Mouse (Mus musculus) midbrain, embryonic 13.5 days (tissue): Measurements from ENCODE around the gene Dusp8. TPM values are rescaled to one million over a fixed set of nuclear protein-coding genes. Genes with fewer than 3 reads are reported as not detected.
A peak's percentile ranks its signal among the peaks of the same experiment; 100 is the strongest.

Experiments used
- ATAC-seq: fragments of 200-750 bp; cut with Nextera tagmentation; 2 replicates; pipeline ENCODE4 v1.8.0; 2017; ENCODE audit warnings: mild to moderate bottlenecking, moderate TSS enrichment, moderate library complexity
- H3K27ac ChIP-seq: fragments of 300-500 bp; sonication (generic); 2 replicates; pipeline ENCODE4 v1.5.1; 2015; ENCODE audit warnings: inconsistent platforms, mild to moderate bottlenecking, moderate library complexity
- H3K27me3 ChIP-seq: fragments of 300-500 bp; sonication (generic); 2 replicates; pipeline ENCODE4 v1.6.1; 2015; ENCODE audit warnings: mild to moderate bottlenecking, inconsistent platforms
- H3K36me3 ChIP-seq: fragments of 300-500 bp; sonication (generic); 2 replicates; pipeline ENCODE4 v1.6.1; 2015; ENCODE audit warnings: mild to moderate bottlenecking, inconsistent platforms
- H3K4me1 ChIP-seq: fragments of 300-500 bp; sonication (generic); replicated peaks from 2 replicates; pipeline ENCODE4 v1.6.1; 2015; ENCODE audit warnings: inconsistent platforms
- H3K4me2 ChIP-seq: fragments of 300-500 bp; sonication (generic); replicated peaks from 2 replicates; pipeline ENCODE4 v1.6.1; 2015; ENCODE audit warnings: moderate library complexity, mild to moderate bottlenecking, inconsistent platforms
- H3K4me3 ChIP-seq: fragments of 300-500 bp; sonication (generic); replicated peaks from 2 replicates; pipeline ENCODE4 v1.5.1; 2015; ENCODE audit warnings: mild to moderate bottlenecking, inconsistent platforms
- H3K9ac ChIP-seq: fragments of 300-500 bp; sonication (generic); replicated peaks from 2 replicates; pipeline ENCODE4 v1.6.1; 2015; ENCODE audit warnings: mild to moderate bottlenecking, inconsistent platforms
- H3K9me3 ChIP-seq: fragments of 300-500 bp; sonication (generic); 2 replicates; pipeline ENCODE4 v1.6.1; 2016; ENCODE audit warnings: mild to moderate bottlenecking, inconsistent platforms
- WGBS: fragments of 180-500 bp; shearing (Covaris S2); methylation state at CpG from one replicate; pipeline ENCODE4 v1.1.7; 2015; 5-methylcytosine and 5-hydroxymethylcytosine counted together
- polyA plus RNA-seq: library from polyadenylated mRNA; unstranded; fragments of >200 nt; fragmentation: Nextera tagmentation; extraction: Ambion mirVana; gene quantifications from 2 replicates; pipeline ENCODE4 v1.2.1, GENCODE M21; 2015

The Dusp8 gene
- polyA plus RNA-seq, 1 experiment from 2014 or later, result 69.1 TPM

DNA sequence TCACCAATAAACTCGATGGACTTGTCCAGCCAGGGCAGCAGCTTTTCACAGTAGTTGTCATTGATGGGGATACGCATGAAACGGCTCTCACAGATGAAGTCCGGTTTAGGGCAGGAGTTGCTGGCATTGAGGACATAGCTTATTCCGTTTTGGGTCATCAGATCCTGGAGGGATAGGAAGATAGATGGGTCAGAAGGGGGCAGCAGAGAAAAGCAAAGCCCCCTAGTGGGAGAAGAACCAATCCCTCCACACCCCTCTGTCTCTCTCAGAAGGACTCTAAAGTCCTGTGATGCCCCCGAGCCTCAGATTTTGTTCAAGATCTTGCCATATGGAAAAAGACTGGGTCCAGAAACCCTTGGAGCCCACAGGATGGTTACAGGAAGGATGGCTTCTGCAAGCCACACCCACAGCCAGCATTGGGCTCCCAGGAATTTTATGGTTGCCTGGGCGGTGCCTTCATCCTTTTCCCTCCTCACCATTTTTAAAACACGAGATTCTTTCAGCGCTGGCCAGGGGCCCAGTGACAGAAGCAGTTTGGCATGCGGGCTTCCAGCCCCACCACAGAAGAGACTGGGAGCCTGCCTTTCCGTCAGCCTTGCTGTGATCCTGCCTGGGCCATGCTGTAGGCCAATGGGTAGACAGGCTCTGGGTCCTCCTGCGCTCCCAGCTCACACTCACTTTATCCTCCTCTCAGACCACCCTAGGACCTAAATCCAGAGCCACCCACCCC lies 11.9 kb downstream of the Dusp8 start:
- Histone ChIP-seq H3K36me3 (peaks cover 91% of the 10 kb centered on the region), H3K4me1 (peaks cover 38% of the 10 kb centered on the region), H3K9me3 (no peaks in the 10 kb centered on the region), H3K27me3 (peaks cover 44% of the 10 kb centered on the region), H3K4me2 (no peak overlapping the region), H3K27ac (no peak overlapping the region), H3K9ac (no peak overlapping the region), H3K4me3 (no peak overlapping the region)
- no peak for ATAC-seq
- 36% methylated on average over 12 of the region's 12 CpGs for whole genome bisulfite sequencing

GRCm38 (mm10) chr7:142082607-142083006 lies 13.0 kb downstream of the Dusp8 start:
- Histone ChIP-seq H3K9me3 (no peaks in the 10 kb centered on the region), H3K27me3 (peaks cover 44% of the 10 kb centered on the region), H3K4me2 (0 out of 2 replicates have a peak overlapping the region, but pooled peaks have one; percentile 13), H3K4me3 (no peak overlapping the region), H3K36me3 (peaks cover 86% of the 10 kb centered on the region), H3K4me1 (peaks cover 27% of the 10 kb centered on the region), H3K27ac (no peak overlapping the region), H3K9ac (0 out of 2 replicates have a peak overlapping the region, but pooled peaks have one; percentile 28)
- 35% methylated on average over 16 of the region's 16 CpGs for WGBS
- ATAC-seq, result no peak

- Histone ChIP-seq H3K27ac (no peak overlapping the region), H3K4me3 (no peak overlapping the region), H3K27me3 (peaks cover 44% of the 10 kb centered on the region), H3K36me3 (peaks cover 82% of the 10 kb centered on the region), H3K9ac (0 out of 2 replicates have a peak overlapping the region, but pooled peaks have one; percentile 28), H3K9me3 (no peaks in the 10 kb centered on the region), H3K4me1 (peaks cover 26% of the 10 kb centered on the region), H3K4me2 (peak overlapping the region; percentile 13; the same call in 1 of the 2 replicates)
- no peak for ATAC-seq
- 14% methylated on average over 17 of the region's 38 CpGs for WGBS
Observed at GRCm38 (mm10) chr7:142082179-142082578, 13.5 kb downstream of the Dusp8 start.

DNA sequence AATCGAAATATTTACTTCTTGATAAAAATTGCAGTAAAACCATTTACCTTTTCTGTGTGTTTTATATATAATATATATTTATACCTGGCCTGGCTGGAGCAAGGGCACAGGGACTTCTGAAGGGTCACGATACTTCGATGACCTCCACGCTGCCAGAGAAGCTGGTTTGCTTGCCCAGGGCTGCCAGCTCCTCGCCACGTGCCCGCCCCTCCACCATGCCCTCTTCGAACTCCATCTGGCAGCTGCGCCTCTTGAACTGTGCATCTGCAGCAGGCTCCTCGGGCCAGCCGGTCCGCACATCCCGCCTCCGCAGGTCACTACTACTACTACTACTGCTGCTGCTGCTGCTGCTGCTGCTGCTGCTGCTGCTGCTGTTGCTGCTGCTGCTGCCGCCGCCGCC lies 13.9 kb downstream of the Dusp8 start:
- WGBS, result 39% methylated on average over 17 of the region's 17 CpGs
- no peak overlapping the region for H3K27ac ChIP-seq
- peaks cover 78% of the 10 kb centered on the region for H3K36me3 ChIP-seq
- H3K4me1 ChIP-seq, result peaks cover 26% of the 10 kb centered on the region
- H3K4me3 ChIP-seq, result no peak overlapping the region
- H3K9me3 ChIP-seq, result no peaks in the 10 kb centered on the region
- no peak overlapping the region for H3K4me2 ChIP-seq
- 0 out of 2 replicates have a peak overlapping the region, but pooled peaks have one; percentile 28 for H3K9ac ChIP-seq
- no peak for ATAC-seq
- peaks cover 44% of the 10 kb centered on the region for H3K27me3 ChIP-seq

DNA sequence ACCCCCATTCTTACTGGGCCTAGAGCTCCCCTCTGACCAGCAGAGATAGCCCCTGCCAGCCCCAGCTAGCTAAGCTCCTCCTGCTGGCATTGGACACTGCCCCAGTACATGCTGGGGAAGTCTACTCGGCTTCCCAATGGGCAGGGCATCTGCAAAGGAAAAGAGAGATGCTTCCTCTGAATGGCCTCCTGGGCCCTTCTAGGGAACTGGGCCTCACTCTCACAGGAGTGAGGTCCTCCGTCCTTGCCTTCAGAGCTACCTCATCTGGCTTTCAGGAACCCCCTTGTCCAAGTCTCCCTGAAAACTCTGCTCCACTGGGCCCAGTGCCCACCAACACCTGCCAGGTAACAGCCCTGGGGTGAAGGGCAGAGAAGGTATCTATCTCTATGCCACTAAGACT lies 14.8 kb downstream of the Dusp8 start:
- no peak overlapping the region for H3K4me2 ChIP-seq
- ATAC-seq, result no peak
- H3K36me3 ChIP-seq, result peaks cover 69% of the 10 kb centered on the region
- 71% methylated on average over 2 of the region's 2 CpGs for WGBS
- no peak overlapping the region for H3K27ac ChIP-seq
- H3K4me3 ChIP-seq, result no peak overlapping the region
- no peak overlapping the region for H3K9ac ChIP-seq
- peaks cover 26% of the 10 kb centered on the region for H3K4me1 ChIP-seq
- H3K27me3 ChIP-seq, result peaks cover 41% of the 10 kb centered on the region
- no peaks in the 10 kb centered on the region for H3K9me3 ChIP-seq

DNA sequence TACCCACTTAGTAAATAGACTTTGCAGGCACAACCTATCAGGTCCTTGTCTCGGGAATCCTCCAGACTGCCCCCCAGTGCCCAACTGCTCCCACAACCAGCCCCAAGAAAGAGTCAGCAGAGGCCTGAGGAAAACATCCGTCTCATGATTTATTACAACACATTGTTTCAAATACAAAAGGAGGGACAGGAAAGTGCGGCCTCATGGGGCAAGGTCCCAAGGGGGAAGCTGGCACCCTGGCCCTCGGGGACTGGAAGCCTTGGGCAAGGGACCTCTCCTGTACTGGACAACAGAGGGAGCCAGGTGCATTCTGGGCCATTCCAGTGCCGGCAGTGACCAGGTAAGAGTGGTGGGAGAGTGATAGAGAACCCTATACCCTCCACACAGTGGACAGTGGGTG lies 16.3 kb downstream of the Dusp8 start:
- Histone ChIP-seq H3K27ac (no peak overlapping the region), H3K4me3 (no peak overlapping the region), H3K9me3 (no peaks in the 10 kb centered on the region), H3K27me3 (peaks cover 31% of the 10 kb centered on the region), H3K36me3 (peaks cover 54% of the 10 kb centered on the region), H3K9ac (no peak overlapping the region), H3K4me2 (no peak overlapping the region), H3K4me1 (peaks cover 16% of the 10 kb centered on the region)
- WGBS, result 61% methylated on average over 5 of the region's 5 CpGs
- no peak for ATAC-seq

DNA sequence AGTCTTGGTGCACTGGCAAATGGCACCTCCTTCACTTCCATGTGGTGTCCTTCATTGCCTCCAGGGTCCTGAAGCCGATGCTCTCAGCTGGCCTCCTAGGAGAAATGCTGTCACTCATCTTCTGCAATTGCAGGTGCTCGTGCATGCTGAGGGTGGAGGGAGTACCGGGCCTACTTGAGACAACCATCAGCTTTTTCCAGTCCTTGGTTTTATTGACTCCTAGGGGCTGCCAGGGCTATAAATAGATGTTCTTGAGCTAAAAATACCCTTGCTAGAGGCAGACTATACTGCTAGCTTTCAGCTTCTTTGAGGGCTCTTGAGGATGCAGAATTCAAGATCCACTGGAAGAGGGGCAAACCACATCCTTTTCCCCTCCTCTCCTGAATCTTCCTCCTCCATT lies 18.5 kb downstream of the Dusp8 start:
- H3K9ac ChIP-seq, result no peak overlapping the region
- peaks cover 32% of the 10 kb centered on the region for H3K36me3 ChIP-seq
- H3K9me3 ChIP-seq, result no peaks in the 10 kb centered on the region
- peaks cover 9% of the 10 kb centered on the region for H3K27me3 ChIP-seq
- no peak overlapping the region for H3K4me3 ChIP-seq
- peaks cover 3% of the 10 kb centered on the region for H3K4me1 ChIP-seq
- no peak for ATAC-seq
- no peak overlapping the region for H3K27ac ChIP-seq
- 75% methylated on average over 3 of the region's 3 CpGs for WGBS
- H3K4me2 ChIP-seq, result no peak overlapping the region

DNA sequence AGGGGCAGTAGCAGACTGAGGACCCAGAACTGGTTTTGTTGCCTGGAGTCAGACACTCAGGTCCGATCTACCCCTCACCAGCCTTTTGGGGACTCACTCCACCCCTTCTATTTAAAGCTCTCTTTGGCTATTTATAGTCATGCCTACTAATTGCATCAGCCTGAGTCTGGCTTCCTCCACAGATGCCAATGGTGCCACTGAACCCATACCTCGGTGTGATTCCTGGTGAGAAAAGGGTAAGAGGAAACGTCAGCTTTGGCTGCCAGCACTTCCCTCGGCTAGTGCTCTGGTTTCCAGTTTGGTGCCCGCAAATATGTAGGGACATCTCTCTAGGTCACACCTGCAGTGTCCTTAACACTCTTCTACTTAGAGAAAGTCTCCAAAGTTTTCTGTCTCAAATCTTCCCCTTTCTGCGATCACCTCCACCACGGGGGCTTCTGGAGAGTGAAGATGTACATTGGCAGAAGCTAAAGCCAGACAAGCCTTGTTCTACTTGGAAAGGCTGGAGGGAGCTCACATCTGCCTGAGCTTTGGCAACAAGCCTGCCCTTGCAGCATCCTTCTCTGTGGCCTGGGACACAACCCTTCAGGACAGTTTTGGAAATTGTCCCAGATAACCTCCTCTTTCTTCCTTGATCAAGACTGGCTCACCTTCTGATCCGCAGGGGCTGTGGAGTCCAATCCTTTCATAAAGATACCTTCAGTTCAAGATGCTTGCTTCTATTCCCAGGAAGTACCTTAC lies 21.3 kb downstream of the Dusp8 start:
- WGBS, result 75% methylated on average over 8 of the region's 8 CpGs
- Histone ChIP-seq H3K36me3 (peaks cover 5% of the 10 kb centered on the region), H3K27ac (no peak overlapping the region), H3K4me2 (no peak overlapping the region), H3K4me3 (no peak overlapping the region), H3K27me3 (0 out of 2 replicates have a peak, but pooled peaks cover 4% of the 10 kb centered on the region), H3K4me1 (peaks cover 8% of the 10 kb centered on the region), H3K9me3 (no peaks in the 10 kb centered on the region), H3K9ac (no peak overlapping the region)
- ATAC-seq, result no peak

DNA sequence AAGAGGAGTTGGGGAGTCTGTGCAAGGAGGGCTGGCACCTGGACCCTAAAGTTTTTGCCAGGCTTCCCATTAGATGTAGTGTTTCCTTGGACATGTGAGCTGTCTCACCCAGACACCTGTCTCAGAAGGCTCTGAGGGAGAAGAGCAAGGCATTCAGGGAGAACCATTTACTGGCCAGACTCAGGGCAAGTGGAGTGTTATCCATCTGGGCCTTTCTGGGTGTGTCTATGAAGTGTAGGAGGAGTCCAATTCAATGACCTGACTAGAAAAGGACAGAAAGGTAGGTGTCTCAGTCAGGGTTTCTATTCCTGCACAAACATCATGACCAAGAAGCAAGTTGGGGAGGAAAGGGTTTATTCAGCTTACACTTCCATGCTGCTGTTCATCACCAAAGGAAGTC lies 23.9 kb downstream of the Dusp8 start:
- peaks cover 8% of the 10 kb centered on the region for H3K4me1 ChIP-seq
- H3K9me3 ChIP-seq, result no peaks in the 10 kb centered on the region
- H3K4me2 ChIP-seq, result no peak overlapping the region
- no peaks in the 10 kb centered on the region for H3K36me3 ChIP-seq
- H3K4me3 ChIP-seq, result no peak overlapping the region
- H3K27me3 ChIP-seq, result 0 out of 2 replicates have a peak, but pooled peaks cover 9% of the 10 kb centered on the region
- no peak overlapping the region for H3K27ac ChIP-seq
- ATAC-seq, result no peak; the same call in 1 of the 2 replicates
- no peak overlapping the region for H3K9ac ChIP-seq

- no peak; the same call in 1 of the 2 replicates for ATAC-seq
- 4% methylated on average over 10 of the region's 10 CpGs for WGBS
Observed at GRCm38 (mm10) chr7:142071212-142071578, 24.4 kb downstream of the Dusp8 start.

GRCm38 (mm10) chr7:142070458-142071211 lies 25.0 kb downstream of the Dusp8 start:
- Histone ChIP-seq H3K4me3 (peak overlapping the region; percentile 22; the same call in 1 of the 2 replicates), H3K4me1 (peaks cover 8% of the 10 kb centered on the region), H3K9ac (no peak overlapping the region; the same call in 1 of the 2 replicates), H3K9me3 (no peaks in the 10 kb centered on the region), H3K27me3 (0 out of 2 replicates have a peak, but pooled peaks cover 9% of the 10 kb centered on the region), H3K4me2 (peak overlapping the region; percentile 55), H3K27ac (no peak overlapping the region), H3K36me3 (no peaks in the 10 kb centered on the region)
- ATAC-seq, result peak; percentile 92
- 17% methylated on average over 13 of the region's 13 CpGs for WGBS

More at GRCm38 (mm10) chr7:142071212-142071578, 24.4 kb downstream of the Dusp8 start:
- Histone ChIP-seq H3K4me3 (peak overlapping the region; percentile 22; the same call in 1 of the 2 replicates), H3K4me1 (peaks cover 8% of the 10 kb centered on the region), H3K36me3 (no peaks in the 10 kb centered on the region), H3K9me3 (no peaks in the 10 kb centered on the region), H3K9ac (no peak overlapping the region; the same call in 1 of the 2 replicates), H3K27ac (no peak overlapping the region), H3K27me3 (0 out of 2 replicates have a peak, but pooled peaks cover 9% of the 10 kb centered on the region), H3K4me2 (peak overlapping the region; percentile 55)
